7 mouse cellular contexts compared by ENCODE assay signal in the genomic region with DNA sequence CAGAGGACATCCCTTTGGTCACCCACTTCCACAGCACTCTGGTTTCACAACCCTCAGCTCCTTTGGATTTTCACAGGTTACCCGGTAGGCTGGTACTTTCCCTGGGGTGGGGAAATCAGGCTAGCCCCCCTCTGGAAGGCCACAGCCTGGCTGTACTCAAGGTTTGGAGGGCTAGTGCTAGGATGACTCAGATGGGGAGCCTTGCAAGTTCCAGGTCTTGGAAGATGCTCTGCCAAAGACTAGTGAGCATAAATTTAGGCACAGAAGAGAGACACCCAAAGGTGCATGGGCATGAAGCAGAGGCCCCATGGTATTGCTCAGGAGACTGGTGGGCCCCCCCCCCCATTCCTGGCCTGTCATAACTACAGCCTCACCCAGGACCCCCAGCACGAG. TPM values are rescaled to one million over a fixed set of nuclear protein-coding genes. Genes with fewer than 3 reads are reported as not detected.
A peak's percentile ranks its signal among the peaks of the same experiment; 100 is the strongest.
DNase-seq lines count a peak whose midpoint lies in the region; ATAC-seq and TF ChIP-seq lines count a peak whose summit lies in the region.

No protein-coding gene starts in this region.

- H3K27ac ChIP-seq in lung, embryonic 16.5 days (ENCODE audit: low read length), result no peak overlapping the region
- peak overlapping the region; percentile 77 for H3K27ac ChIP-seq in embryonic facial prominence, embryonic 15.5 days (replicated peaks)
- H3K27ac ChIP-seq in intestine, postnatal 0 days (ENCODE audit: low read depth, low read length), result 0 out of 2 replicates have a peak overlapping the region, but pooled peaks have one; percentile 50
- H3K27ac ChIP-seq in small intestine, adult 2 months (ENCODE audit: insufficient read depth, low read depth, low read length), result peak overlapping the region; percentile 97

- peaks cover 23% of the 10 kb centered on the region for H3K27me3 ChIP-seq in lung, embryonic 16.5 days (ENCODE audit: control insufficient read depth, insufficient read depth, low read depth, low read length)
- peaks cover 21% of the 10 kb centered on the region for H3K27me3 ChIP-seq in embryonic facial prominence, embryonic 15.5 days
- peaks cover 5% of the 10 kb centered on the region; the same call in 1 of the 2 replicates for H3K27me3 ChIP-seq in intestine, postnatal 0 days (replicated peaks; ENCODE audit: control insufficient read depth, insufficient read depth, low read length)
- H3K27me3 ChIP-seq in small intestine, adult 2 months (ENCODE audit: control insufficient read depth, insufficient read depth, low read length), result no peaks in the 10 kb centered on the region

- peak overlapping the region; percentile 84 for H3K4me2 ChIP-seq in lung, embryonic 16.5 days (ENCODE audit: low read depth, low read length)
- peak overlapping the region; percentile 90 for H3K4me2 ChIP-seq in embryonic facial prominence, embryonic 15.5 days (replicated peaks)
- peak overlapping the region; percentile 93 for H3K4me2 ChIP-seq in intestine, postnatal 0 days (replicated peaks; ENCODE audit: low read depth)

- intact Hi-C loops in left cerebral cortex, postnatal 36 days (cut with DNase I), result loop anchor here (5.0 kb wide), 1 partner anchor 168 kb away; no protein-coding TSS in a partner anchor

- no peaks in the 10 kb centered on the region for H3K36me3 ChIP-seq in lung, embryonic 16.5 days (ENCODE audit: control insufficient read depth, insufficient read depth, low read length)
- H3K36me3 ChIP-seq in embryonic facial prominence, embryonic 15.5 days, result peaks cover 13% of the 10 kb centered on the region; the same call in 1 of the 2 replicates
- H3K36me3 ChIP-seq in intestine, postnatal 0 days (ENCODE audit: control insufficient read depth, insufficient read depth), result peaks cover 13% of the 10 kb centered on the region; the same call in 1 of the 2 replicates
- peaks cover 34% of the 10 kb centered on the region for H3K36me3 ChIP-seq in small intestine, adult 2 months (ENCODE audit: control insufficient read depth, insufficient read depth, low read length)

- H3K4me1 ChIP-seq in lung, embryonic 16.5 days (replicated peaks; ENCODE audit: control insufficient read depth, insufficient read depth, low read length), result peaks cover 19% of the 10 kb centered on the region
- H3K4me1 ChIP-seq in embryonic facial prominence, embryonic 15.5 days, result peaks cover 49% of the 10 kb centered on the region
- peaks cover 17% of the 10 kb centered on the region for H3K4me1 ChIP-seq in intestine, postnatal 0 days (replicated peaks; ENCODE audit: control insufficient read depth, insufficient read depth, low read length)
- H3K4me1 ChIP-seq in small intestine, adult 2 months (ENCODE audit: control insufficient read depth, insufficient read depth, insufficient read length, low read length), result peaks cover 35% of the 10 kb centered on the region

- 40% methylated on average over 2 of the region's 2 CpGs for WGBS in lung, embryonic 16.5 days
- WGBS in embryonic facial prominence, embryonic 15.5 days, result 28% methylated on average over 2 of the region's 2 CpGs
- WGBS in intestine, postnatal 0 days, result 42% methylated on average over 2 of the region's 2 CpGs
- 15% methylated on average over 2 of the region's 2 CpGs for WGBS in small intestine, adult 2 months

- H3K9ac ChIP-seq in lung, embryonic 16.5 days (ENCODE audit: low read length), result peak overlapping the region; percentile 83
- H3K9ac ChIP-seq in embryonic facial prominence, embryonic 15.5 days, result peak overlapping the region; percentile 83
- peak overlapping the region; percentile 67; the same call in 1 of the 2 replicates for H3K9ac ChIP-seq in intestine, postnatal 0 days (ENCODE audit: low read depth, low read length)

- no peak for DNase-seq in lung, postnatal 10 days
- no peak for DNase-seq in ovary, postnatal 10 days (ENCODE audit: low spot score)
- no peak for DNase-seq in left cerebral cortex, postnatal 36 days (ENCODE audit: low spot score in 2 of 2)

- TF ChIP-seq POLR2A in small intestine, adult 2 months (IDR thresholded peaks at IDR 0.05; ENCODE audit: low read depth, low read length), result no peak

- no peak for ATAC-seq in lung, embryonic 16.5 days (ENCODE audit: low read depth)
- ATAC-seq in embryonic facial prominence, embryonic 15.5 days (ENCODE audit: insufficient number of reproducible peaks, low FRiP score, low TSS enrichment, low read depth), result no peak
- ATAC-seq in intestine, postnatal 0 days, result no peak

- H3K4me3 ChIP-seq in lung, embryonic 16.5 days (ENCODE audit: low read length), result peak overlapping the region; percentile 78
- peak overlapping the region; percentile 74 for H3K4me3 ChIP-seq in embryonic facial prominence, embryonic 15.5 days (replicated peaks)
- peak overlapping the region; percentile 79 for H3K4me3 ChIP-seq in intestine, postnatal 0 days (ENCODE audit: low read depth, low read length)
- peak overlapping the region; percentile 95 for H3K4me3 ChIP-seq in small intestine, adult 2 months (ENCODE audit: low read depth, low read length)

- no peaks in the 10 kb centered on the region for H3K9me3 ChIP-seq in lung, embryonic 16.5 days (ENCODE audit: control insufficient read depth, low read length)
- H3K9me3 ChIP-seq in embryonic facial prominence, embryonic 15.5 days (replicated peaks), result no peaks in the 10 kb centered on the region
- no peaks in the 10 kb centered on the region for H3K9me3 ChIP-seq in intestine, postnatal 0 days (ENCODE audit: control insufficient read depth)

- no peak for TF ChIP-seq CTCF in intestine, postnatal 0 days (IDR thresholded peaks at IDR 0.05; ENCODE audit: low read depth)
- TF ChIP-seq CTCF in small intestine, adult 2 months (IDR thresholded peaks at IDR 0.05; ENCODE audit: extremely low read depth, insufficient read length, insufficient replicate concordance, low read depth, low read length), result 0 out of 2 replicates have a peak, but pooled peaks have one; percentile 5

RNA-seq across cellular contexts. Expression of gene Sept5, which starts 0.8 kb away (rescaled TPM):
- 21.1 and 22.2 TPM in 2 replicates for polyA plus RNA-seq in lung, embryonic 16.5 days (2015; fragmentation: Nextera tagmentation; extraction: Ambion mirVana)
- polyA plus RNA-seq in embryonic facial prominence, embryonic 15.5 days (2015; fragmentation: Nextera tagmentation; extraction: Ambion mirVana), result 51.1 and 64.8 TPM in 2 replicates
- polyA plus RNA-seq in intestine, postnatal 0 days (2015; fragmentation: Nextera tagmentation; extraction: Ambion mirVana), result 24.7 and 25.4 TPM in 2 replicates
- 64.1 and 381 TPM in 2 replicates for polyA plus RNA-seq in small intestine, adult 2 months (2012; rRNA removed)
- 100 to 1,000 TPM; 834 to 992 TPM for total RNA-seq in left cerebral cortex, postnatal 36 days (2021)

RNA-seq across cellular contexts. Expression of gene Gm49601, which starts 2.7 kb away (rescaled TPM):
- 3.6 and 4.2 TPM in 2 replicates for polyA plus RNA-seq in lung, embryonic 16.5 days (2015; fragmentation: Nextera tagmentation; extraction: Ambion mirVana)
- 7.2 and 7.8 TPM in 2 replicates for polyA plus RNA-seq in embryonic facial prominence, embryonic 15.5 days (2015; fragmentation: Nextera tagmentation; extraction: Ambion mirVana)
- polyA plus RNA-seq in intestine, postnatal 0 days (2015; fragmentation: Nextera tagmentation; extraction: Ambion mirVana), result 0.34 and 1.4 TPM in 2 replicates
- 22.7 and 156 TPM in 2 replicates for polyA plus RNA-seq in small intestine, adult 2 months (2012; rRNA removed)
- 100 to 1,000 TPM; 255 to 281 TPM for total RNA-seq in left cerebral cortex, postnatal 36 days (2021)

RNA-seq across cellular contexts. Expression of gene Gp1bb, which starts 6.7 kb away (rescaled TPM):
- 2.0 and 2.2 TPM in 2 replicates for polyA plus RNA-seq in lung, embryonic 16.5 days (2015; fragmentation: Nextera tagmentation; extraction: Ambion mirVana)
- 2.6 and 2.8 TPM in 2 replicates for polyA plus RNA-seq in embryonic facial prominence, embryonic 15.5 days (2015; fragmentation: Nextera tagmentation; extraction: Ambion mirVana)
- 1.6 and 2.4 TPM in 2 replicates for polyA plus RNA-seq in intestine, postnatal 0 days (2015; fragmentation: Nextera tagmentation; extraction: Ambion mirVana)
- polyA plus RNA-seq in small intestine, adult 2 months (2012; rRNA removed), result 35.8 and 580 TPM in 2 replicates
- 1 to 10 TPM; 1.1 to 1.6 TPM for total RNA-seq in left cerebral cortex, postnatal 36 days (2021)

RNA-seq across cellular contexts. Expression of gene Tbx1, which starts 38.5 kb away (rescaled TPM):
- polyA plus RNA-seq in lung, embryonic 16.5 days (2015; fragmentation: Nextera tagmentation; extraction: Ambion mirVana), result 5.5 and 6.2 TPM in 2 replicates
- polyA plus RNA-seq in embryonic facial prominence, embryonic 15.5 days (2015; fragmentation: Nextera tagmentation; extraction: Ambion mirVana), result 24.0 and 24.3 TPM in 2 replicates
- 0.93 and 1.0 TPM in 2 replicates for polyA plus RNA-seq in intestine, postnatal 0 days (2015; fragmentation: Nextera tagmentation; extraction: Ambion mirVana)
- polyA plus RNA-seq in small intestine, adult 2 months (2012; rRNA removed), result 2.6 and 8.3 TPM in 2 replicates
- 1 to 10 TPM in 1 of 2 experiments, under 1 TPM in 1; 0.94 to 1.4 TPM for total RNA-seq in left cerebral cortex, postnatal 36 days (2021)
